Mouse (Mus musculus) forebrain, embryonic 12.5 days (tissue): Measurements from ENCODE around the gene Tpp2. TPM values are rescaled to one million over a fixed set of nuclear protein-coding genes. Genes with fewer than 3 reads are reported as not detected.
A peak's percentile ranks its signal among the peaks of the same experiment; 100 is the strongest.
"Not testable (repeated sequence)": the region's sequence is repeated elsewhere in the genome, so short reads cannot be mapped to it uniquely, and the experiment has no call there.

Source experiments
- ATAC-seq: fragments of 200-750 bp; cut with Nextera tagmentation; 2 replicates; pipeline ENCODE4 v1.8.0; 2017; ENCODE audit warnings: moderate TSS enrichment; ENCODE audit not compliant: low FRiP score
- H3K27ac ChIP-seq: fragments of 300-500 bp; sonication (generic); 2 replicates; pipeline ENCODE4 v1.5.1; 2016; ENCODE audit warnings: mild to moderate bottlenecking
- H3K27me3 ChIP-seq: fragments of 300-500 bp; sonication (generic); 2 replicates; pipeline ENCODE4 v1.6.1; 2016; ENCODE audit warnings: mild to moderate bottlenecking
- H3K36me3 ChIP-seq: fragments of 300-500 bp; sonication (generic); replicated peaks from 2 replicates; pipeline ENCODE4 v1.6.1; 2016; ENCODE audit warnings: mild to moderate bottlenecking
- H3K4me1 ChIP-seq: fragments of 300-500 bp; sonication (generic); 2 replicates; pipeline ENCODE4 v1.6.1; 2016
- H3K4me2 ChIP-seq: fragments of 300-500 bp; sonication (generic); 2 replicates; pipeline ENCODE4 v1.6.1; 2016; ENCODE audit warnings: mild to moderate bottlenecking, moderate library complexity
- H3K4me3 ChIP-seq: fragments of 300-500 bp; sonication (generic); replicated peaks from 2 replicates; pipeline ENCODE4 v1.5.1; 2016; ENCODE audit warnings: mild to moderate bottlenecking
- H3K9ac ChIP-seq: fragments of 300-500 bp; sonication (generic); 2 replicates; pipeline ENCODE4 v1.6.1; 2016; ENCODE audit warnings: mild to moderate bottlenecking
- H3K9me3 ChIP-seq: fragments of 300-500 bp; sonication (generic); 2 replicates; pipeline ENCODE4 v1.6.1; 2016
- WGBS: fragments of 180-500 bp; shearing (Covaris S2); methylation state at CpG from one replicate; pipeline ENCODE4 v1.1.7; 2016; 5-methylcytosine and 5-hydroxymethylcytosine counted together
- microRNA-seq: library from miRNA; unstranded; fragments of <30 nt; microRNA quantifications from one replicate; pipeline ENCODE4, GENCODE M21; 2017
- polyA plus RNA-seq: library from polyadenylated mRNA; unstranded; fragments of >200 nt; fragmentation: Nextera tagmentation; extraction: Ambion mirVana; gene quantifications from 2 replicates; pipeline ENCODE4 v1.2.1, GENCODE M21; 2016

Tpp2 gene
- polyA plus RNA-seq, 1 experiment from 2014 or later = 67.0 TPM

DNA sequence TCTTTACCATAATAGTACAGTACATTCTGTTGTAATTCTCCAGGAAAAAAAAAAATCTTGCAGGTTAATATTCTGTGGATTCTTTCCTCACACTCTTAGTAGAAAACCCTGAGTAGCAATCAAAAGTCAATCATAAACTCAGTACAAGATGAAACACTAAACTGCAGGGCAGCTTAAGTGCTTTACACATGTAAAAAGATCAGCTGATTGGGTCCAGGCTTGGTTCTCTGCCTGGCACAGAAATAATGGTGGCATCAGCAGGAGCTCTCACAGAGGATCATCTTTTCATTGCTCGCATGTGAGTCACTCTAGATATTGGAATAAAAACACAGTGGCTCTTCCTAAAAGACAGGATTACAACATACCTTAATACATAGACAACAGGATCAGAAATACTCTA lies 94.2 kb downstream of the Tpp2 start:
- 89% methylated on average over 1 of the region's 1 CpGs for WGBS
- Histone ChIP-seq H3K4me2 (no peak overlapping the region), H3K4me3 (no peak overlapping the region)

DNA sequence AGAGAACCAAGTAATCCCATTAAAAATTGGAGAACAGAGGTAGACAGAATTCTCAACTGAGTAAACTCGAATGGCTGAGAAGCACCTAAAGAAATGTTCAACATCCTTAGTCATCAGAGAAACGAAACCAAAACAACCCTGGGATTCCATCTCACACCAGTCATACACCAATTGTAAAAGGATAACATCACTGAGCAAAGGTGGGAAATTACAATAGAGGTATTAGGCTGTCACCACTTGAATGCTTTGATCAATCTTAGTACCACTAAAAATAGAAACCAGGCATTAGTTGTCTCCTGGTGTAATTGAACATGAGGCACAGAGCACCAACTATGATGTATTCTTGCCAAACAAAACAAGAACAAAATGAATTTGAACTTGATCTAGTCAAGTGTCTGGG lies 98.8 kb downstream of the Tpp2 start:
- Histone ChIP-seq H3K4me2 (no peak overlapping the region), H3K4me3 (no peak overlapping the region), H3K9me3 (no peaks in the 10 kb centered on the region), H3K9ac (no peak overlapping the region), H3K27me3 (no peaks in the 10 kb centered on the region), H3K27ac (no peak overlapping the region), H3K4me1 (no peaks in the 10 kb centered on the region), H3K36me3 (no peaks in the 10 kb centered on the region)
- no peak for ATAC-seq
- WGBS = 80% methylated on average over 2 of the region's 2 CpGs

More for the DNA sequence above, 94.2 kb downstream of the Tpp2 start:
- no peaks in the 10 kb centered on the region for H3K9me3 ChIP-seq
- H3K36me3 ChIP-seq = no peaks in the 10 kb centered on the region
- no peak for ATAC-seq
- no peaks in the 10 kb centered on the region for H3K27me3 ChIP-seq
- H3K4me1 ChIP-seq = no peaks in the 10 kb centered on the region
- no peak overlapping the region for H3K27ac ChIP-seq
- no peak overlapping the region for H3K9ac ChIP-seq

DNA sequence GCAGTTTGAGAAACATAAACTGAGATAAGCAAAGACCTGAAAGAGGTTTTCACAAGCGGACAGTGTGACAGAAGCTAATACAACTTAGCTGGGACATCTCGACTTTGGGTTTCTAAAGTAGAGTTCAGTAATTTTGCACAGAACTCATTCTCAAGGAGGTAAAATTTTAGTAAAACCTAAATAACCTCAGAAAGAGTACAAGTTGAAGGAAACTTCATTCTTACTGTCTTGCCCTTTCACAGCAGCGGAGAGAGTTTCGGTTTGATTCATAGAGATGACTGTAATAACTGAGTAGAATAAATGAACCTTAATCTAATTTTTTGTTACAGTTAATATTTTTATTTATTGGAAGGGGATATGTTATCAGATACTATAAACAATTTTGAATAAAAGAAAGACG lies 99.5 kb downstream of the Tpp2 start:
- no peaks in the 10 kb centered on the region for H3K27me3 ChIP-seq
- WGBS = 91% methylated on average over 5 of the region's 5 CpGs
- ATAC-seq = no peak
- no peak overlapping the region for H3K9ac ChIP-seq
- H3K36me3 ChIP-seq = no peaks in the 10 kb centered on the region
- no peaks in the 10 kb centered on the region for H3K9me3 ChIP-seq
- no peak overlapping the region for H3K4me3 ChIP-seq
- H3K4me2 ChIP-seq = no peak overlapping the region
- no peak overlapping the region for H3K27ac ChIP-seq
- no peaks in the 10 kb centered on the region for H3K4me1 ChIP-seq

DNA sequence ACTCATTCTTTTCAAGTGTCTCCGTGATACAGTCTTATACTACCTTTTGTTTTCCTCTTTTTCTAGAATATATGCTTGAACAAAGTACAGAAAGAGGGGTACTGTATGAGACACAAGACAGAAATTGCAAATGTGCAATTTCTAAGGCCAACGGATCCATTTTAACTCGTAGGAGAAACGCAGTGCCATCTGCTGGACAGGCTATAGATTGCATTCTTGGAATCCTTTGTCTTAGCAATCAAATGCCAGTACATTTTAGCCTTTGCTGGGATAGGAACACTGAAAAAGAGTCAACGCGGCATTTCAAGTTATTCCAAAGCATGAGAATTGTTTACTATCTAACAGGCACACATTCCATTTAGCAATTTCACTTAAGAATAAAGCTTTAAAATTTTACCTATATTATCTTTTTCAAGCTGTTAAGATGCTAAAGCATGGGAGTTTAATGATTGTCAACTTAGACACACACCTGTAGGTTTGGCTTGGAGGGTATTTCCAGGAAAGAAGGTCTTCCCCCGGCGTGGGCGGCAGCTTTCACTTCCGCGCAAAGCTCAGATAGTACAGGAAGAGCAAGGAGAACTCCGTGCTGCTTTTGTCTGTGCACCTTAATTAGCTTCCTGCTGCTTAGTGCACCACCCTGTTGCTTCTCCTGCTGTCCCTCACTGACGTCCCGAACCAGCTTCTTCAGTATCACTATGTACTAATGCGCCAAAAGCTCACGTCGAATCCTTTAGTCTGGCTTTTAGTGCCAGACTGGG lies 108.5 kb downstream of the Tpp2 start:
- peak overlapping the region; percentile 62 for H3K4me2 ChIP-seq
- H3K27ac ChIP-seq = no peak overlapping the region
- H3K27me3 ChIP-seq = no peaks in the 10 kb centered on the region
- H3K9ac ChIP-seq = peak overlapping the region; percentile 50
- H3K36me3 ChIP-seq = no peaks in the 10 kb centered on the region
- H3K4me3 ChIP-seq = peak overlapping the region; percentile 42
- H3K9me3 ChIP-seq = no peaks in the 10 kb centered on the region
- WGBS = 2% methylated on average over 17 of the region's 17 CpGs
- 0 out of 2 replicates have a peak, but pooled peaks cover 6% of the 10 kb centered on the region for H3K4me1 ChIP-seq
- ATAC-seq = peak; percentile 87

DNA sequence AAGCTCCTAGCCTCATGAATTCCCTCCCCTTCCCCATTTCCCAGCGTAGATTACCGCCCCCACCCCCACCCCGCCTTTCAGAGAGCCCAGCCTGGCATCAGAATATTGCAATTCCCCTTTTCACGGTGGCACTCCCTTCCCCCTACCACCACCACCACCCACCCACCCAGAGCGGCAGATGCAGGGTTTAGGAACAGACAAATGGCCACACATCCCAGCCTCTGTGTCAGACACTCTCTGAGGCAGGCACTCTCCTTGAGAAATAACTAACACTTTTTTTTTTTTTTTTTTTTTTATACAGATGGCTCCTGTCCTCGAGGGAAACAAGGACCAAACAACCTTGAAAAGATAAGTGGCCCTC lies 109.1 kb downstream of the Tpp2 start:
- Histone ChIP-seq H3K4me3 (peak overlapping the region; percentile 42), H3K27me3 (no peaks in the 10 kb centered on the region), H3K9ac (peak overlapping the region; percentile 50), H3K4me2 (peak overlapping the region; percentile 62), H3K36me3 (no peaks in the 10 kb centered on the region), H3K27ac (no peak overlapping the region), H3K9me3 (no peaks in the 10 kb centered on the region), H3K4me1 (0 out of 2 replicates have a peak, but pooled peaks cover 6% of the 10 kb centered on the region)
- WGBS = 4% methylated on average over 6 of the region's 6 CpGs
- ATAC-seq = peak; percentile 79

DNA sequence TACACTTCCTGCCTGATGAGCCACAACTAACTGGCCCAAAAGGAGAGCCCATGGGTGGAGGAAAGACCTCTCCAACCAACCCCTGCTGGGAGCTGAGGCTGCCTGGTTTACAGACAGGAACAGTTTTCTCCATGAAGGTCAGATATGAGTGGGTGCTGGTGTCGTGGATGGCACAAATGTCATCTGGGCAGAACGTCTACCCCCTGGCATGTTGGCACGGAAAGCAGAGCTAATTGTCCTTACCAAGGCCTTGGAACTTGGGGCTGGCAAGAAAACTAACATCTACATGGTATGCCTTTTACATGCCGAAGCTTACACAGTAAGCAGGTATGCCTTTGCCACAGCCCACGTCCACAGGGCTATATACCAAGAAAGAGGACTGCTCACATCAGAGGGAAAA lies 112.2 kb downstream of the Tpp2 start:
- not testable (repeated sequence) for H3K27me3 ChIP-seq, H3K4me3 ChIP-seq, H3K36me3 ChIP-seq, H3K9ac ChIP-seq, H3K9me3 ChIP-seq, ATAC-seq, H3K27ac ChIP-seq, H3K4me2 ChIP-seq, H3K4me1 ChIP-seq
- 81% methylated on average over 5 of the region's 5 CpGs for WGBS

DNA sequence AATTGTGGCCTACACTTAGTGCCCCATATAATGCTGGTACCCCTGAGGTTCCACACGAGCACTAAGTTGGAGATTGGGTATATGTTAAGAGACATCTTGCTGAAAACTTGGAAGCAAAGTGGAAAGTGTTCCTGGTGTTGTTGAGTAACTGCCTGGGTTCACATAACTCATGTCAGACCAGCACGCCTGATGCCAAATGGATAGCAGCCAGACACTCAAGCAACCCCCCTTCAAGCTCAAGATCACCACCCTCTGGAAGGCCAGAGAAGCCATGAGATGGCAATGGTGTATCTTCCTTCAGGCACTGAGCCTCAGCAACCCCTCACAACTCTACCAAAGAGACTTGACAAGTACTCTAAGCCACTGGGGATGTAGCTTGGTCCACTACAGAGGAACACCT lies 113.1 kb downstream of the Tpp2 start:
- 88% methylated on average over 2 of the region's 2 CpGs for WGBS
- H3K4me1 ChIP-seq = 0 out of 2 replicates have a peak, but pooled peaks cover 6% of the 10 kb centered on the region
- H3K27ac ChIP-seq = no peak overlapping the region
- ATAC-seq = no peak
- H3K27me3 ChIP-seq = no peaks in the 10 kb centered on the region
- no peak overlapping the region for H3K4me2 ChIP-seq
- H3K4me3 ChIP-seq = no peak overlapping the region
- H3K9ac ChIP-seq = no peak overlapping the region
- H3K36me3 ChIP-seq = no peaks in the 10 kb centered on the region
- no peaks in the 10 kb centered on the region for H3K9me3 ChIP-seq

Small RNA genes lying within 50 kb of the gene (microRNA-seq; reads per million reads assigned to microRNA genes)
- gene Gm24180 = not detected

Other genes starting within 250 kb of the Tpp2 start
- 1.1 and 2.7 TPM in 2 replicates for gene 1500015O10Rik, start 203.0 kb upstream of the Tpp2 start, polyA plus RNA-seq
- 17.8 and 18.5 TPM in 2 replicates for gene Uxs1, start 105.8 kb upstream of the Tpp2 start, polyA plus RNA-seq
- gene Mettl21c, start 86.4 kb downstream of the Tpp2 start, polyA plus RNA-seq = 0.88 and 1.5 TPM in 2 replicates
- gene Gm8251, start 128.3 kb downstream of the Tpp2 start, polyA plus RNA-seq = 0.14 and 0.29 TPM in 2 replicates
- 106 and 109 TPM in 2 replicates for gene Tex30, start 168.8 kb downstream of the Tpp2 start, polyA plus RNA-seq
- 51.3 and 55.0 TPM in 2 replicates for gene Kdelc1, start 185.2 kb downstream of the Tpp2 start, polyA plus RNA-seq
- 29.2 and 29.3 TPM in 2 replicates for gene Bivm, start 185.3 kb downstream of the Tpp2 start, polyA plus RNA-seq
- gene Ercc5, start 214.1 kb downstream of the Tpp2 start, polyA plus RNA-seq = 44.5 and 45.0 TPM in 2 replicates